Mouse (Mus musculus): ENCODE measurements around the gene Mansc1.

DNA sequence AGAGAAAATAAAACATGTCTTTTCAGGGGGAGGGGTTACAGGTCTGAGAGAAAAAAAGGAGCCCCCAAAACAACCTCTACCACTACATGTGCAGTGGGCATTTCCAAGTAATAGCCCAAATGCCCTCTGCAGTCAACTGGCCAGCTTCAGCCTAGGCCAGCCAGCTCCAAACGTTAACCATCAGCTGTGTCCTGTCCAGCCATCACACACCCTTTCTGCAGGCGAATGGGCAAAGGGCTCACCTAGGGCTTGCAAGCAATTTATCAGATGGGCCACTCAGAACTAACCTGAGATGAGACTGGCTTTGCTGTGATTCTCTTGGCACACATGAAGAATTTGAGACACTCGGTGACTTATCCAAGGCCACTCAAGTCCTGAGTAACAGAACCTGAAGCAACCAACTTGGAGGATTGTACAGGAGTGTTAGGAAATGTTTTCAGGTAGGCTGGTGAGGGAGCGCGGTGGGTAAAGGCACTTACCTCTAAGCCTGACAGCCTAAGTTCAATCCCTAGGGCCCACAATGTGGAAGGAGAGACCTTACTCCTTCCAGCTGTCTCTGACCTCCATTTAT is 64.2 kb downstream of the Mansc1 start:
- no peak for TF ChIP-seq POLR2A (IDR thresholded peaks at IDR 0.05; ENCODE audit: extremely low read depth, insufficient read depth, low read length)
- no peak for TF ChIP-seq CTCF (IDR thresholded peaks at IDR 0.05; ENCODE audit: extremely low read depth, insufficient read depth, low read length)
